Mouse (Mus musculus) ovary, postnatal 14 days (tissue): ENCODE measurements around the gene Atg10.

Experiments used
- DNase-seq: peaks from one replicate; pipeline ENCODE4 v3.0.0; 2022; ENCODE audit warnings: low spot score

The Atg10 gene

GRCm38 (mm10) chr13:91118156-91118555 is 105.6 kb downstream of the Atg10 start:
- no peak for DNase-seq

- DNase-seq, result no peak
These were observed 108.9 kb downstream of the Atg10 start for GRCm38 (mm10) chr13:91114880-91115279.

- DNase-seq, result no peak
These were observed 116.3 kb downstream of the Atg10 start for GRCm38 (mm10) chr13:91107308-91107946.

GRCm38 (mm10) chr13:91102238-91102637 is 121.5 kb downstream of the Atg10 start:
- DNase-seq, result no peak

- DNase-seq, result no peak
These were observed 123.4 kb downstream of the Atg10 start for GRCm38 (mm10) chr13:91100417-91100816.

GRCm38 (mm10) chr13:91094851-91095250 is 128.9 kb downstream of the Atg10 start:
- no peak for DNase-seq

GRCm38 (mm10) chr13:91094196-91094595 is 129.6 kb downstream of the Atg10 start:
- DNase-seq, result no peak

- no peak for DNase-seq
These were observed 130.2 kb downstream of the Atg10 start for GRCm38 (mm10) chr13:91093610-91094009.

- peak; percentile 15 for DNase-seq
These were observed 130.6 kb downstream of the Atg10 start for GRCm38 (mm10) chr13:91093162-91093561.

GRCm38 (mm10) chr13:91091731-91092190 is 132.0 kb downstream of the Atg10 start:
- DNase-seq, result no peak

- no peak for DNase-seq
These were observed 132.7 kb downstream of the Atg10 start for GRCm38 (mm10) chr13:91090861-91091730.

- no peak for DNase-seq
These were observed 137.3 kb downstream of the Atg10 start for GRCm38 (mm10) chr13:91086361-91086900.

GRCm38 (mm10) chr13:91072351-91072750 is 151.4 kb downstream of the Atg10 start:
- DNase-seq, result no peak

GRCm38 (mm10) chr13:91060871-91061270 is 162.9 kb downstream of the Atg10 start:
- no peak for DNase-seq

- no peak for DNase-seq
These were observed 175.6 kb downstream of the Atg10 start for GRCm38 (mm10) chr13:91048171-91048570.

GRCm38 (mm10) chr13:91046851-91047250 is 176.9 kb downstream of the Atg10 start:
- DNase-seq, result no peak

GRCm38 (mm10) chr13:91041236-91041635 is 182.5 kb downstream of the Atg10 start:
- no peak for DNase-seq

- no peak for DNase-seq
These were observed 183.3 kb downstream of the Atg10 start for GRCm38 (mm10) chr13:91040421-91040820.

GRCm38 (mm10) chr13:91039201-91039807 is 184.5 kb downstream of the Atg10 start:
- peak; percentile 29 for DNase-seq

GRCm38 (mm10) chr13:91038636-91039035 is 185.1 kb downstream of the Atg10 start:
- no peak for DNase-seq

- no peak for DNase-seq
These were observed 185.7 kb downstream of the Atg10 start for GRCm38 (mm10) chr13:91038034-91038433.

GRCm38 (mm10) chr13:91037405-91037804 is 186.4 kb downstream of the Atg10 start:
- no peak for DNase-seq

- no peak for DNase-seq
These were observed 191.9 kb downstream of the Atg10 start for GRCm38 (mm10) chr13:91031836-91032235.
